Mouse (Mus musculus) myocyte (in vitro differentiated cells): ENCODE measurements around the gene Dpp4.

Experiments used
- CEBPB ChIP-seq: IDR thresholded peaks from 2 replicates; pipeline ENCODE4 v1.6.1; 2011; ENCODE audit warnings: mild to moderate bottlenecking, moderate library complexity; ENCODE audit not compliant: poor library complexity, insufficient read depth, severe bottlenecking
- E2F4 ChIP-seq: IDR thresholded peaks from one replicate; pipeline ENCODE4 v1.6.1; 2011; ENCODE audit warnings: mild to moderate bottlenecking, control low read depth, moderate library complexity; ENCODE audit not compliant: insufficient read depth
- MAX ChIP-seq: IDR thresholded peaks from one replicate; pipeline ENCODE4 v1.6.1; 2011; ENCODE audit warnings: low read depth, mild to moderate bottlenecking, control low read depth
- MYOD1 ChIP-seq, 3 experiments: IDR thresholded peaks; one replicate each; pipeline ENCODE4 v1.6.1; 2011; ENCODE audit warnings: control low read depth in 2 of 3, low read depth in 2 of 3, mild to moderate bottlenecking in 2 of 3, moderate library complexity in 1 of 3; ENCODE audit not compliant: insufficient read length in 2 of 3, control insufficient read depth in 1 of 3
- MYOG ChIP-seq, 3 experiments: IDR thresholded peaks; one replicate each; pipeline ENCODE4 v1.6.1; 2011; ENCODE audit warnings: control low read depth in 2 of 3, low read depth in 2 of 3, mild to moderate bottlenecking in 2 of 3; ENCODE audit not compliant: insufficient read length in 2 of 3, control insufficient read depth in 1 of 3, insufficient read depth in 1 of 3
- POLR2A ChIP-seq: IDR thresholded peaks from one replicate; pipeline ENCODE4 v1.6.1; 2011; ENCODE audit warnings: low read depth, mild to moderate bottlenecking, control low read depth, moderate library complexity; ENCODE audit not compliant: insufficient read length
- POLR2AphosphoS2 ChIP-seq: IDR thresholded peaks from one replicate; pipeline ENCODE4 v1.6.1; 2011; ENCODE audit warnings: low read depth, control low read depth; ENCODE audit not compliant: insufficient read length
- REST ChIP-seq: IDR thresholded peaks from one replicate; pipeline ENCODE4 v1.6.1; 2011; ENCODE audit warnings: mild to moderate bottlenecking, control low read depth, moderate library complexity; ENCODE audit not compliant: insufficient read depth, insufficient read length
- SRF ChIP-seq: IDR thresholded peaks from one replicate; pipeline ENCODE4 v1.6.1; 2011; ENCODE audit warnings: low read depth; ENCODE audit not compliant: control insufficient read depth, insufficient read length
- TCF12 ChIP-seq: IDR thresholded peaks from one replicate; pipeline ENCODE4 v1.6.1; 2011; ENCODE audit warnings: mild to moderate bottlenecking, control low read depth; ENCODE audit not compliant: poor library complexity, insufficient read depth, severe bottlenecking
- USF1 ChIP-seq: IDR thresholded peaks from one replicate; pipeline ENCODE4 v1.6.1; 2011; ENCODE audit warnings: low read depth, mild to moderate bottlenecking, control low read depth, moderate library complexity

GRCm38 (mm10) chr2:62363606-62364005, 48.4 kb downstream of the Dpp4 start:
- TF ChIP-seq POLR2A = no peak
- no peak for TF ChIP-seq CEBPB
- no peak for TF ChIP-seq USF1
- TF ChIP-seq MAX = no peak
- TF ChIP-seq SRF = no peak
- TF ChIP-seq TCF12 = no peak
- no peak for TF ChIP-seq MYOG (IDR thresholded peaks at IDR 0.05; ENCODE audit: control insufficient read depth in 1 of 3, insufficient read depth in 1 of 3, insufficient read length in 2 of 3, low read depth in 2 of 3)
- no peak for TF ChIP-seq REST
- no peak for TF ChIP-seq POLR2AphosphoS2
- TF ChIP-seq MYOD1 (IDR thresholded peaks at IDR 0.05; ENCODE audit: control insufficient read depth in 1 of 3, insufficient read length in 2 of 3, low read depth in 2 of 3) = no peak
- TF ChIP-seq E2F4 = no peak
